Mouse (Mus musculus) hindbrain, embryonic 15.5 days (tissue): ENCODE data around the gene Emp2. TPM values are rescaled to one million over a fixed set of nuclear protein-coding genes. Genes with fewer than 3 reads are reported as not detected.
"Not testable (repeated sequence)": the region's sequence is repeated elsewhere in the genome, so short reads cannot be mapped to it uniquely, and the experiment has no call there.

ENCODE experiments used
- ATAC-seq: fragments of 200-750 bp; cut with Nextera tagmentation; 2 replicates; pipeline ENCODE4 v1.8.0; 2017; ENCODE audit warnings: low read depth, moderate number of reproducible peaks, moderate TSS enrichment; ENCODE audit not compliant: low FRiP score
- H3K27ac ChIP-seq: fragments of 300-500 bp; sonication (generic); replicated peaks from 2 replicates; pipeline ENCODE4 v1.5.1; 2015; ENCODE audit warnings: mild to moderate bottlenecking, inconsistent platforms
- H3K27me3 ChIP-seq: fragments of 300-500 bp; sonication (generic); 2 replicates; pipeline ENCODE4 v1.6.1; 2015; ENCODE audit warnings: control low read depth, inconsistent platforms
- H3K36me3 ChIP-seq: fragments of 300-500 bp; sonication (generic); 2 replicates; pipeline ENCODE4 v1.6.1; 2015; ENCODE audit warnings: control low read depth, inconsistent platforms
- H3K4me1 ChIP-seq: fragments of 300-500 bp; sonication (generic); replicated peaks from 2 replicates; pipeline ENCODE4 v1.6.1; 2015; ENCODE audit warnings: control low read depth, inconsistent platforms
- H3K4me2 ChIP-seq: fragments of 300-500 bp; sonication (generic); 2 replicates; pipeline ENCODE4 v1.6.1; 2015; ENCODE audit warnings: moderate library complexity, mild to moderate bottlenecking, inconsistent platforms
- H3K4me3 ChIP-seq: fragments of 300-500 bp; sonication (generic); 2 replicates; pipeline ENCODE4 v1.5.1; 2015; ENCODE audit warnings: mild to moderate bottlenecking, inconsistent platforms
- H3K9ac ChIP-seq: fragments of 300-500 bp; sonication (generic); 2 replicates; pipeline ENCODE4 v1.6.1; 2015; ENCODE audit warnings: inconsistent platforms
- H3K9me3 ChIP-seq: fragments of 300-500 bp; sonication (generic); 2 replicates; pipeline ENCODE4 v1.6.1; 2016; ENCODE audit warnings: control low read depth, inconsistent platforms
- WGBS: fragments of 180-500 bp; shearing (Covaris S2); methylation state at CpG from one replicate; pipeline ENCODE4 v1.1.7; 2015; 5-methylcytosine and 5-hydroxymethylcytosine counted together
- microRNA-seq: library from miRNA; unstranded; fragments of <30 nt; microRNA quantifications from one replicate; pipeline ENCODE4, GENCODE M21; 2016
- polyA plus RNA-seq: library from polyadenylated mRNA; unstranded; fragments of >200 nt; fragmentation: Nextera tagmentation; extraction: Ambion mirVana; gene quantifications from 2 replicates; pipeline ENCODE4 v1.2.1, GENCODE M21; 2015

Gene Emp2
- polyA plus RNA-seq, 1 experiment from 2014 or later, result 18.8 TPM

DNA sequence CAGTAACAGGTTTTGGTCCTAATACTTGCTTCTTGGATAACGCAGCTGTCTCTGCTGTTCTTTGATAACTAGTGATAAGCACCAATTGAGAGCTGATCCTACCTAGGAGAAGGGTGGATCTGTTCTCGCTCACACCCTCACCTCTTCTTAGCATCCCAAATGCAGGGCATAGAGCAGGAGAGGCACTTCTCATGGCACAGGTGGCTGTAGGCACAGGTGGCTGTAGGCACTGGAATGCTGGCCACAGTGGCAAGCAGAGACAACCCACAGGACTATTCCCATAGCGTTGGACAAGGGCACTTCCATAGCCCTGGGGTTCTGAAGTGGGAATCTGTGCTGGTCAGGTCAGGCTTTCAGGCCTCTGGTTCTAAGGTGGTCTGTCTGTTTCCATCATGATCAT lies 31.9 kb downstream of the Emp2 start:
- H3K4me2 ChIP-seq, result no peak overlapping the region
- H3K27ac ChIP-seq, result no peak overlapping the region
- no peaks in the 10 kb centered on the region for H3K9me3 ChIP-seq
- H3K27me3 ChIP-seq, result no peaks in the 10 kb centered on the region
- H3K36me3 ChIP-seq, result no peaks in the 10 kb centered on the region
- H3K4me1 ChIP-seq, result no peaks in the 10 kb centered on the region
- H3K9ac ChIP-seq, result no peak overlapping the region
- 91% methylated on average over 3 of the region's 3 CpGs for WGBS
- H3K4me3 ChIP-seq, result no peak overlapping the region
- ATAC-seq, result no peak

DNA sequence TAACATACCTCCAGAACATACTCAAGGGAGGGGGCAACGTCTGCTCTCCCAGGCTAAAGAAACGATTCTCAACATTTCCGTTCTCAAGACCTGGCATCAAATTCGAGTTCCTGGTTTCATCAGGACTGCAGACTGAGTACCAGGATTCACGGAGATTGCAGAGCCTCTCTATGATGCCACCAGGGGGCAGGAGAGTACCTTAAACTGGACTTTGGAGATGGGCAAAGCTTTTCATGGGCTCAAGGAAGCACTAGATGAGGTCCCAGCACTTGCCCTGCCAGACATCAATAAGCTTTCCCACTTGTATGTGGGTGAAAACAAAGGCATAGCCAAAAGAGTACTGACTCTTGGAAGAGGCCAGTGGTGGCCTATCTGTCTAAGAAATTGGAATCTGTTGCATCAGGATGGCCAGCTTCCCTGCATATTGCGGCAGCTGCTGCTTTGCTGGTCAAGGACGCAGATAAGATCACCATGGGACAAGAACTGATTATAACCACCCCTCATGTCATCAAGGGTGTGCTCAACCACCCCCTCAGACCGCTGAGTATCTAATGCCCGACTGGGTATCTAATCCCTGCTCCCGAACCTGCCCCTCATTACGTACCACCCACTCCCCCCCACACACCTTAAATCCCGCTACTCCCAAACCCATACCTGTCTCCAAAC lies 33.3 kb downstream of the Emp2 start:
- no peaks in the 10 kb centered on the region for H3K27me3 ChIP-seq
- no peaks in the 10 kb centered on the region for H3K36me3 ChIP-seq
- no peak overlapping the region for H3K4me3 ChIP-seq
- no peak overlapping the region for H3K4me2 ChIP-seq
- no peaks in the 10 kb centered on the region for H3K4me1 ChIP-seq
- ATAC-seq, result peak; percentile 30; the same call in 1 of the 2 replicates
- no peak overlapping the region for H3K27ac ChIP-seq
- no peak overlapping the region for H3K9ac ChIP-seq
- 50% methylated on average over 12 of the region's 12 CpGs for WGBS
- H3K9me3 ChIP-seq, result no peaks in the 10 kb centered on the region

DNA sequence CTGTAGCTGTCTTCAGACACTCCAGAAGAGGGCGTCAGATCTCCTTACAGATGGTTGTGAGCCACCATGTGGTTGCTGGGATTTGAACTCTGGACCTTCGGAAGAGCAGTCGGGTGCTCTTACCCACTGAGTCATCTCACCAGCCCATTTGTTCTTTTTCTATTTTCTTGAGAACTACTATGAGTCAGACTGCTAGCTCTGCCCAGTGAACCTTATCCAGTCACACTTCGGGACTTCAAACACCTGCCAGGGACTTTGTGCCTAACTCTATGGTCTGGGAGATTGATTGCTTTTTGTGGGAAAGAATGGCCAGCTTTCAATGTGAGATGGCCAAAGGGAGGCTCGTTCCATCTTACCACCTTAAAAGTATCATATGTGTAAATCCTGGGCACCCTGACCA lies 37.0 kb downstream of the Emp2 start:
- H3K4me2 ChIP-seq, H3K9ac ChIP-seq, H3K9me3 ChIP-seq, H3K27ac ChIP-seq, H3K36me3 ChIP-seq, ATAC-seq, H3K4me3 ChIP-seq, H3K27me3 ChIP-seq, H3K4me1 ChIP-seq: not testable (repeated sequence)
- 86% methylated on average over 5 of the region's 5 CpGs for WGBS

DNA sequence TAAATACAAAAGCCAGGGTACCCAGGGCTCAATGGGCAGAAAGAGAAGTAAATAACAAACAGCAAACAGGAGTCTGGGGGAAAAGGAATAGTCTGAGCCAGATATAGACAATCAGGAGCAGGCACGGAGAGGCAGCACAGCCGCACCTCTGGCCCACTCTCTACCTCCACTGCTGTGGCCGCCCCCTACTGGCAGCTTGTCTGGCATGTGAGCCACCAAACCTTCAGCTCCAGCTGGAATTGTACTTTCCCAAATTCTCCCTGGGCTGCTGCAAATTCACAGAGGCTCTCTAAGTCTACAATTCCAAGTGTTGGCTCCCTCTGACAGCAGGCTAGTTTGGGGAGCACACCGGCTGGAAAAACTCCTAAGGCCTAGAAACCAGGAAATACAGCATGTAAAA lies 39.3 kb downstream of the Emp2 start:
- Histone ChIP-seq H3K36me3 (no peaks in the 10 kb centered on the region), H3K27me3 (no peaks in the 10 kb centered on the region), H3K27ac (no peak overlapping the region), H3K4me3 (no peak overlapping the region), H3K4me2 (no peak overlapping the region), H3K9ac (no peak overlapping the region), H3K9me3 (no peaks in the 10 kb centered on the region), H3K4me1 (no peaks in the 10 kb centered on the region)
- WGBS, result 71% methylated on average over 4 of the region's 4 CpGs
- ATAC-seq, result no peak

DNA sequence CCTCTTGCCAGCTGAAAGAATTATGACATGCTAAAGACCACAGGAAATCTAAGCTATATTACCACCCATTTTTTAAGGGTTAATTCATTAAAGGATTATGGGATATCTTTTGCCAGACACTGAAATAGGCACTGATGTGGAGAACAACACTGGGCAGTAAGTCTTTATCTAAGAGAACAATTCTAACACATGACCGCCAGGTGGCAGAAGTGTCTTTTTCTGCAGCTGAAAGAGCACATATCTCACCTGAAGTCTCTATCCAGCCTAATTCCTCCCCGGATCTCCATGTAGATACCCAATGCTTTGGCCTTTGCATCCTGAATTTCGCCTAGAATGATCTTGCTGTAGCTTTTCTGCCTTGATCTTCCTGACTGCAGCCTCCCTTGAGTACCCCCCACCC lies 41.5 kb downstream of the Emp2 start:
- Histone ChIP-seq H3K4me1 (no peaks in the 10 kb centered on the region), H3K9me3 (no peaks in the 10 kb centered on the region), H3K9ac (no peak overlapping the region), H3K27ac (no peak overlapping the region), H3K4me2 (no peak overlapping the region), H3K27me3 (no peaks in the 10 kb centered on the region), H3K36me3 (no peaks in the 10 kb centered on the region), H3K4me3 (no peak overlapping the region)
- no peak for ATAC-seq
- WGBS, result 37% methylated on average over 3 of the region's 3 CpGs

DNA sequence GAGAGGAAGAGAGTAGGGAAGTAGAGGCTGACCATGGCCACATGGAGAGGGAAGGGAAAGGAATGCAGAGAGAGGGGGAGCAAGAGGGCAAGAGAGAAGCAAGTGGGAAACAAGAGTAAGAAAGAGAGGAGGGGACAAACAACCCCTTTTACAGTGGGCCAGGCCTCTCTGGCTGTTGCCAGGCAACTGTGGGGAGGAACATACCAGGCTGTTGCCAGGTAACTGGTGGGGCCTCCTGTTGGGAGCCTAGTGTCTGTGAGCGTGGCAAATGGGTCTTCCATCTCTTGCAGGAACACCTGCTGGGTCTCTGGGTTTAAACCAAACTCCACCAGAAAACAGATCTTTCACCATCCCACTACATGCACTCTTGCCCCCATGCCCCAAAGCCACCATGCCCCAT lies 59.8 kb downstream of the Emp2 start:
- Histone ChIP-seq H3K27ac (no peak overlapping the region), H3K9ac (no peak overlapping the region), H3K27me3 (no peaks in the 10 kb centered on the region), H3K9me3 (no peaks in the 10 kb centered on the region), H3K36me3 (no peaks in the 10 kb centered on the region), H3K4me2 (no peak overlapping the region), H3K4me3 (no peak overlapping the region), H3K4me1 (no peaks in the 10 kb centered on the region)
- ATAC-seq, result no peak
- WGBS, result 0% methylated on average over 1 of the region's 1 CpGs

DNA sequence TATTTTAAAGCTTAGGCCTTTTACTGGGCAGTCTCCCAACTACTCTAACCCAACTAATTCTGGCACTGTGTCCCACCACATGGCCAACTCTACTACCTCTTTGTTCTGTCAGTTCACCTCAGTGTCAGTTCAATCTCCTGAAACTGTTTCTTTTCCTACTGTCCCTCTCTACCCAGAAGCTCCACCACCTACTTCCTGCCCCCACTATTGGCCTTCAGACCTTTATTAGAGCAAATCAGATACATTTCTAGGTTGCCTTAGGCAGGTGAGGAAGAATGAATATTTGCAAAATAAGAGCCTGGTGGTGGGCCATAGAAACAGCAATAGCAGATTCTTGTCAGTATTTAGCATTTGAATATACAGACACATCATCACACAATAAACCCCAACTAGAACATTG lies 77.2 kb downstream of the Emp2 start:
- Histone ChIP-seq H3K27ac (no peak overlapping the region), H3K9me3 (no peaks in the 10 kb centered on the region), H3K27me3 (no peaks in the 10 kb centered on the region), H3K4me2 (no peak overlapping the region), H3K36me3 (no peaks in the 10 kb centered on the region), H3K4me1 (no peaks in the 10 kb centered on the region), H3K4me3 (no peak overlapping the region), H3K9ac (no peak overlapping the region)
- ATAC-seq, result no peak

Small RNAs within 50 kb of the gene (microRNA-seq; reads per million reads assigned to microRNA genes)
- gene Gm22932, result not detected

Other genes with a start within 250 kb of the Emp2 start
- gene Rpl39l, start 143.7 kb downstream of the Emp2 start, polyA plus RNA-seq, result not detected in 2 replicates
- 0.08 and 0.12 TPM in 2 replicates for gene Atf7ip2, start 121.3 kb downstream of the Emp2 start, polyA plus RNA-seq
- 17.9 and 18.2 TPM in 2 replicates for gene Tekt5, start 81.5 kb upstream of the Emp2 start, polyA plus RNA-seq
- 45.5 and 48.2 TPM in 2 replicates for gene Nubp1, start 98.0 kb upstream of the Emp2 start, polyA plus RNA-seq
- 46.6 and 49.7 TPM in 2 replicates for gene Tvp23a, start 133.4 kb upstream of the Emp2 start, polyA plus RNA-seq
- 0.37 and 0.52 TPM in 2 replicates for gene Ciita, start 166.1 kb upstream of the Emp2 start, polyA plus RNA-seq
- 18.1 and 19.3 TPM in 2 replicates for gene Dexi, start 229.1 kb upstream of the Emp2 start, polyA plus RNA-seq
- gene Clec16a, start 231.4 kb upstream of the Emp2 start, polyA plus RNA-seq, result 66.2 and 70.2 TPM in 2 replicates